Mouse (Mus musculus) mouse embryonic stem cell (cell line): ENCODE data around the gene Aif1l.

Experiments used
- in situ Hi-C, 2 experiments: fragments of 300-500 bp; cut with MboI; formaldehyde crosslinking; loops; 1 replicate in 1 of 2; 3 replicates in 1 of 2; pipeline ENCODE4 v1.14.3; 2019 to 2020; ENCODE audit warnings: low sequenced_read_pairs in 2 of 2, low pct_unique_long_range_greater_than_20kb in 1 of 2, mixed read lengths in 1 of 2; ENCODE audit not compliant: unreplicated experiment in 1 of 2

Aif1l gene

GRCm38 (mm10) chr2:31990961-31991360 lies 41.0 kb downstream of the Aif1l start:
- in situ Hi-C loops, result no loop called here

DNA sequence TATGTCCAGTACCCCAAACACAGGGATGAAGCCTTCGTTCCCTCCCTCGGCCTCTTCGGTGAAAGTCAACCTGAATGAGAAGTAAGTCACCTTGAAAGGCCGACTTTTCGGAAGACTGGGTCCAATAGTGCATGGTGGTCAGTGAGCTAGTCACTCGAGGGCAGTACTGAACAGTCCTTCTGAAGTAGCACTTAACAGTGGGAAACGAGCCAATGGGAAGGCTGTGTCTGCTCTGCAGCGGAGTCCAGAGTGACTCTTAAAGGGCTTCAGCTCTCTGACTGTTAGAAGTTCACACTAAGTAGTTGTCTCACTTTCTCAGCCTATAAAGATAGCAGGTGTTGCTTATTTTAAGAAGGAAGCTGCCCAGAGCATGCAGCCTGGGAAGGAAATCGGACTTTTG lies 45.0 kb downstream of the Aif1l start:
- in situ Hi-C loops, result no loop called here

DNA sequence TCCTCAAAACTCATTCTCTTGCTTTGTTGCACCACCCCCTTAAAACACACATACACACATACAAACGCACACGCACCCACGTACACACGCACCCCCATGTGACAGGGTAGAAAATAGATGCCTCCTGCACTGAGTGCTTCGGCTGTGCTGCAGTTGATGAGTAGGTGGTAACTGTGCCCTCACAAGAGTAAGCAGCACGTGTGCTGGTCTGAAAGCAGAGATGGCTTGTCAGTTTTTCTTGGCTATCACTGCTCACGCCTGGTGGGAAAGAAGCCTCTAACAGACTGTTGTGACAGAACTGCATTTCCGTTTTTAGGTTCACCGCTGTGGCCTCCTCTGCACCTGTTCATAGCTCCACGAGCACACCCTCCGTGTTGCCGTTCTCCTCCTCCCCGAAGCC lies 46.1 kb downstream of the Aif1l start:
- in situ Hi-C loops, result no loop called here

- in situ Hi-C loops, result no loop called here
Measured at GRCm38 (mm10) chr2:31997539-31997938, 47.6 kb downstream of the Aif1l start.

DNA sequence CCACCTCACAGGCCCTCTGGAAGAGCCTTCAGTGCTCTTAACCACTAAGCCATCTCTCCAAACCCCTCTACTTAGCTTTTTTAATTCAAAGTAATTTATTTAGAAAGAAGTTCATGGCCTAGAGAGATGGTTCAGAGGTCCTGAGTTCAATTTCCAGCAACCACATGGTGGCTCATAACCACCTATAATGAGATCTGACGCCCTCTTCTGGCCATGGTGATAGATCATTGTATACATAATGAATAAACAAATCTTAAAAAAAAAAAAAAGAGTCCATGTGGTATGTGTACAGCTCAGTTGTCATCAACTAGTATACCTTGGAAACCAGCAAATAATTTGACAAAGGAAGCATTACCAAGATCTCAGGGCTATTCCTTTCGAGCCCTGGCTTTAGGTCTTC lies 48.5 kb downstream of the Aif1l start:
- in situ Hi-C loops, result no loop called here

GRCm38 (mm10) chr2:32008311-32008710 lies 58.4 kb downstream of the Aif1l start:
- in situ Hi-C loops, result no loop called here

- in situ Hi-C loops, result no loop called here
Measured at GRCm38 (mm10) chr2:32008716-32009115, 58.8 kb downstream of the Aif1l start.

GRCm38 (mm10) chr2:32019704-32020103 lies 69.8 kb downstream of the Aif1l start:
- in situ Hi-C loops, result no loop called here

DNA sequence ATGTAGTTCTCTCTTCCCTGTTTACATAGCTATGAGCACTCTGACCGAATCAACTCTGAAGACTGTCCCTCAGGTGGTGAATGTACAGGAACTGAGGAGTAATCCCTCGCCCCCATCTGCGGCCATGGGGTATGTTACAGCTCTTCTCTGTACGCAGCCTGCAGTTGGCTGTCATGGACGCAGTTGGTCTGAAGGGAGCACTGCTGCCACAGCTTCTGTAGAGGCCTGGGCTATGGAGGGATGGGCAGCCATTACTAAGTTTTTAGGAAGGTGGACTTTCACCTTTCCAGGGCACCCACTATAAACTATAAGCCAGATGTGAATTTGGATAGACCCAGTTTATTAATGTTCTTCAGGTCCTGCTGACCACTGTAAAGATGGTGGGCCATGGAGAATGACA lies 70.3 kb downstream of the Aif1l start:
- in situ Hi-C loops, result no loop called here
